Mouse (Mus musculus) stomach, postnatal 0 days (tissue): ENCODE measurements around the gene B3gnt2. TPM values are rescaled to one million over a fixed set of nuclear protein-coding genes. Genes with fewer than 3 reads are reported as not detected.
A peak's percentile ranks its signal among the peaks of the same experiment; 100 is the strongest.

Experiments
- ATAC-seq: fragments of 200-750 bp; cut with Nextera tagmentation; 2 replicates; pipeline ENCODE4 v1.8.0; 2017; ENCODE audit not compliant: low FRiP score, low TSS enrichment
- DNase-seq: peaks from one replicate; pipeline ENCODE4 v3.0.0-alpha.2; 2016; ENCODE audit warnings: low spot score
- H3K27ac ChIP-seq: fragments of 300-500 bp; sonication (generic); replicated peaks from 2 replicates; pipeline ENCODE4 v1.5.1; 2014; ENCODE audit warnings: mild to moderate bottlenecking, control low read depth
- H3K27me3 ChIP-seq: fragments of 300-500 bp; sonication (generic); 2 replicates; pipeline ENCODE4 v1.6.1; 2014; ENCODE audit warnings: low read length; ENCODE audit not compliant: control insufficient read depth, insufficient read depth
- H3K36me3 ChIP-seq: fragments of 300-500 bp; sonication (generic); 2 replicates; pipeline ENCODE4 v1.6.1; 2014; ENCODE audit warnings: low read length, mixed read lengths; ENCODE audit not compliant: control insufficient read depth, insufficient read depth
- H3K4me1 ChIP-seq: fragments of 300-500 bp; sonication (generic); replicated peaks from 2 replicates; pipeline ENCODE4 v1.6.1; 2014; ENCODE audit warnings: antibody characterized with exemption; ENCODE audit not compliant: control insufficient read depth, insufficient read depth
- H3K4me2 ChIP-seq: fragments of 300-500 bp; sonication (generic); replicated peaks from 2 replicates; pipeline ENCODE4 v1.6.1; 2014; ENCODE audit warnings: low read depth, mild to moderate bottlenecking, control low read depth, moderate library complexity
- H3K4me3 ChIP-seq: fragments of 300-500 bp; sonication (generic); 2 replicates; pipeline ENCODE4 v1.5.1; 2014; ENCODE audit warnings: low read depth, low read length, control low read depth
- H3K9ac ChIP-seq: fragments of 300-500 bp; sonication (generic); 2 replicates; pipeline ENCODE4 v1.6.1; 2014; ENCODE audit warnings: mild to moderate bottlenecking, low read length, control low read depth, mixed read lengths
- H3K9me3 ChIP-seq: fragments of 300-500 bp; sonication (generic); 2 replicates; pipeline ENCODE4 v1.6.1; 2016; ENCODE audit warnings: low read length; ENCODE audit not compliant: control insufficient read depth
- CTCF ChIP-seq: IDR thresholded peaks from 2 replicates; pipeline ENCODE4 v1.5.1; 2016; ENCODE audit warnings: antibody characterized with exemption, low read depth, mild to moderate bottlenecking, moderate library complexity
- EP300 ChIP-seq: optimal IDR thresholded peaks from 2 replicates; pipeline ENCODE3; 2016; ENCODE audit warnings: antibody characterized with exemption
- WGBS: fragments of 180-500 bp; shearing (Covaris S2); extraction: QIAGEN DNeasy Blood & Tissue Kit; methylation state at CpG from one replicate; pipeline ENCODE4 v1.1.7; 2014; 5-methylcytosine and 5-hydroxymethylcytosine counted together
- polyA plus RNA-seq: library from polyadenylated mRNA; unstranded; fragments of >200 nt; fragmentation: Nextera tagmentation; extraction: Ambion mirVana; gene quantifications from 2 replicates; pipeline ENCODE4 v1.2.1, GENCODE M21; 2015

The B3gnt2 gene
- polyA plus RNA-seq, 1 experiment from 2014 or later: 18.4 TPM

GRCm38 (mm10) chr11:22867691-22868090, 6.9 kb upstream of the B3gnt2 start:
- no peak for TF ChIP-seq CTCF
- no peak for TF ChIP-seq EP300
- H3K36me3 ChIP-seq: no peaks in the 10 kb centered on the region
- H3K4me1 ChIP-seq: no peaks in the 10 kb centered on the region
- H3K27ac ChIP-seq: no peak overlapping the region
- no peaks in the 10 kb centered on the region for H3K9me3 ChIP-seq
- ATAC-seq (no peak), DNase-seq (no peak)
- H3K9ac ChIP-seq: no peak overlapping the region
- no peak overlapping the region for H3K4me2 ChIP-seq
- no peaks in the 10 kb centered on the region for H3K27me3 ChIP-seq
- whole genome bisulfite sequencing: 88% methylated on average over 5 of the region's 5 CpGs
- H3K4me3 ChIP-seq: no peak overlapping the region

GRCm38 (mm10) chr11:22865635-22866246, 5.0 kb upstream of the B3gnt2 start:
- TF ChIP-seq CTCF (no peak), EP300 (no peak)
- no peaks in the 10 kb centered on the region for H3K9me3 ChIP-seq
- H3K27me3 ChIP-seq: no peaks in the 10 kb centered on the region
- ATAC-seq: no peak
- DNase-seq: no peak
- no peak overlapping the region for H3K4me2 ChIP-seq
- no peak overlapping the region for H3K9ac ChIP-seq
- no peaks in the 10 kb centered on the region for H3K4me1 ChIP-seq
- no peaks in the 10 kb centered on the region for H3K36me3 ChIP-seq
- H3K27ac ChIP-seq: no peak overlapping the region
- WGBS: 84% methylated on average over 7 of the region's 7 CpGs
- no peak overlapping the region for H3K4me3 ChIP-seq

- no peak overlapping the region for H3K4me3 ChIP-seq
- TF ChIP-seq CTCF (no peak), EP300 (no peak)
- H3K9me3 ChIP-seq: no peaks in the 10 kb centered on the region
- H3K4me1 ChIP-seq: no peaks in the 10 kb centered on the region
- no peaks in the 10 kb centered on the region for H3K27me3 ChIP-seq
- no peaks in the 10 kb centered on the region for H3K36me3 ChIP-seq
- WGBS: 79% methylated on average over 8 of the region's 8 CpGs
- no peak for DNase-seq
- H3K9ac ChIP-seq: no peak overlapping the region
- H3K4me2 ChIP-seq: no peak overlapping the region
- ATAC-seq: no peak
- no peak overlapping the region for H3K27ac ChIP-seq
Observed at GRCm38 (mm10) chr11:22864305-22865060, 3.7 kb upstream of the B3gnt2 start.

- no peak overlapping the region for H3K4me3 ChIP-seq
- no peaks in the 10 kb centered on the region for H3K4me1 ChIP-seq
- H3K4me2 ChIP-seq: no peak overlapping the region
- H3K27me3 ChIP-seq: no peaks in the 10 kb centered on the region
- TF ChIP-seq CTCF (no peak), EP300 (no peak)
- no peak overlapping the region for H3K9ac ChIP-seq
- no peak for ATAC-seq
- WGBS: 65% methylated on average over 4 of the region's 4 CpGs
- no peaks in the 10 kb centered on the region for H3K9me3 ChIP-seq
- no peak for DNase-seq
- no peak overlapping the region for H3K27ac ChIP-seq
- H3K36me3 ChIP-seq: no peaks in the 10 kb centered on the region
Observed at GRCm38 (mm10) chr11:22863581-22863980, 2.8 kb upstream of the B3gnt2 start.

- TF ChIP-seq CTCF (no peak), EP300 (no peak)
- peak overlapping the region; percentile 91; the same call in 1 of the 2 replicates for H3K4me3 ChIP-seq
Observed at GRCm38 (mm10) chr11:22861315-22861714, 554 bp upstream of the B3gnt2 start.

More at GRCm38 (mm10) chr11:22861315-22861714, 554 bp upstream of the B3gnt2 start:
- Histone ChIP-seq H3K4me1 (no peaks in the 10 kb centered on the region), H3K27ac (no peak overlapping the region; the same call in 1 of the 2 replicates), H3K9ac (no peak overlapping the region), H3K4me2 (peak overlapping the region; percentile 91; the same call in 1 of the 2 replicates), H3K27me3 (no peaks in the 10 kb centered on the region), H3K9me3 (no peaks in the 10 kb centered on the region), H3K36me3 (no peaks in the 10 kb centered on the region)
- WGBS: 52% methylated on average over 4 of the region's 4 CpGs
- ATAC-seq (no peak), DNase-seq (no peak)
